Mouse (Mus musculus) ES-Bruce4 (cell line): ENCODE results near the gene Dirc2. TPM values are rescaled to one million over a fixed set of nuclear protein-coding genes. Genes with fewer than 3 reads are reported as not detected.

Experiments
- H3K27ac ChIP-seq: 2 replicates; pipeline ENCODE4 v1.5.1; 2012; ENCODE audit warnings: low read length, inconsistent platforms; ENCODE audit not compliant: insufficient read depth
- H3K27me3 ChIP-seq: 2 replicates; pipeline ENCODE4 v1.6.1; 2012; ENCODE audit warnings: mild to moderate bottlenecking, low read length, inconsistent platforms; ENCODE audit not compliant: control insufficient read depth, poor library complexity, insufficient read depth, severe bottlenecking
- H3K36me3 ChIP-seq: 2 replicates; pipeline ENCODE4 v1.6.1; 2012; ENCODE audit warnings: inconsistent platforms, mild to moderate bottlenecking, low read length, moderate library complexity; ENCODE audit not compliant: control insufficient read depth, poor library complexity, insufficient read depth, severe bottlenecking
- H3K4me1 ChIP-seq: one replicate; pipeline ENCODE4 v1.8.1; 2011; ENCODE audit warnings: low read length; ENCODE audit not compliant: control insufficient read depth, insufficient read depth
- H3K4me3 ChIP-seq: 2 replicates; pipeline ENCODE4 v1.5.1; 2011; ENCODE audit warnings: low read depth, mild to moderate bottlenecking, low read length
- H3K9ac ChIP-seq: 2 replicates; pipeline ENCODE4 v1.6.1; 2012; ENCODE audit warnings: low read depth, mild to moderate bottlenecking, inconsistent platforms; ENCODE audit not compliant: poor library complexity, severe bottlenecking
- H3K9me3 ChIP-seq: replicated peaks from 2 replicates; pipeline ENCODE4 v1.6.1; 2012; ENCODE audit warnings: mild to moderate bottlenecking, low read length, inconsistent platforms; ENCODE audit not compliant: control insufficient read depth, poor library complexity, insufficient read depth, severe bottlenecking
- CTCF ChIP-seq: IDR thresholded peaks from one replicate; pipeline ENCODE4 v1.8.1; 2011; ENCODE audit warnings: low read depth, low read length
- EP300 ChIP-seq: IDR thresholded peaks from 2 replicates; pipeline ENCODE4 v1.6.1; 2011; ENCODE audit warnings: low read depth, low read length; ENCODE audit not compliant: insufficient read depth
- POLR2A ChIP-seq: IDR thresholded peaks from one replicate; pipeline ENCODE4 v1.8.1; 2011; ENCODE audit warnings: low read length; ENCODE audit not compliant: insufficient read depth
- polyA plus RNA-seq: library from polyadenylated mRNA; stranded (reverse); fragments of >200 nt; gene quantifications from 2 replicates; pipeline ENCODE4 v1.2.4, GENCODE M21; 2011; ENCODE audit warnings: low read depth; ENCODE audit not compliant: missing spikeins, insufficient read depth, insufficient read length

Dirc2 gene
- polyA plus RNA-seq, 1 experiment: 18.5 TPM

DNA sequence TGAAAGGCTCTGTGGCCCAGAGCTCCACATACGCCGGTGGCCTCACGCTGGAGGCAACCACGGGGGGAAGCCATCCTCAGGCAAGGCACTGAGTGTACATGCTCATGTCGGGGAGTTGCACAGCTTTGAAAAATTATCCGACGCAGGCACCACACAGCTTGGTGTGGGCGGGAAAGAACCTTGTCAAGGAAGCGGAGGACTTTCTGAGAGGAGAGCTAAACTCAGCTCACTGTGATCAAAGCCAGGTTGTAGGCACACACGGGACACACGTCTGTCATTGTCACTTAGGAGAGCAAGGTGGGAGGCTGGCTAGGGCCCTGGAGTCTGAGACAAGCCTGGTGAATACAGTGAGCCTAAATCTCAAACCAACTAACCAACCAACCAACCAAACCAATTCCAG, 67.3 kb downstream of the Dirc2 start:
- Histone ChIP-seq H3K9ac (no peak overlapping the region), H3K4me3 (no peak overlapping the region), H3K27me3 (no peaks in the 10 kb centered on the region), H3K4me1 (no peaks in the 10 kb centered on the region), H3K27ac (no peak overlapping the region), H3K9me3 (no peaks in the 10 kb centered on the region), H3K36me3 (no peaks in the 10 kb centered on the region)
- TF ChIP-seq POLR2A (no peak), CTCF (no peak), EP300 (no peak)

DNA sequence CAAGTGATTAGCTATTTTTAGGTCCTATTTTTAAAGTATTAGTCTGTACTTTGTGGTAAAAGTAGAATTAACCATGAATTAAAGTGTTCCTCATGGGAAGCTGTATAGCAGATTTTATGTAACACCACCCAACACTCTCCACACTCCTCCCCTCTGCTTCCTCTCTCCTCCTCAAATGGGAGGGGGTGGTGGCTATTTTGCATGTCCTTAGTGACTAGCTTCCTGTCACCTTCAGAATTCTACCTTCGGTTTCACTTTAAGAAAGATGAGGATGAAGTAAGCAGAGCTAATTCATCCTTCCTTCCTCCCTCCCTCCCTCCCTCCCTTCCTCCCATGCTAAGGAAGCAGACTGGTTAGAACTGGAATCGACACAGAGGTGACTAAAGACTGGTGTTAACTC, 73.1 kb downstream of the Dirc2 start:
- H3K9me3 ChIP-seq: no peaks in the 10 kb centered on the region
- no peaks in the 10 kb centered on the region for H3K4me1 ChIP-seq
- H3K36me3 ChIP-seq: no peaks in the 10 kb centered on the region
- H3K4me3 ChIP-seq: no peak overlapping the region
- H3K27me3 ChIP-seq: no peaks in the 10 kb centered on the region
- no peak for TF ChIP-seq EP300
- no peak for TF ChIP-seq CTCF
- TF ChIP-seq POLR2A: no peak
- H3K9ac ChIP-seq: no peak overlapping the region
- H3K27ac ChIP-seq: no peak overlapping the region

DNA sequence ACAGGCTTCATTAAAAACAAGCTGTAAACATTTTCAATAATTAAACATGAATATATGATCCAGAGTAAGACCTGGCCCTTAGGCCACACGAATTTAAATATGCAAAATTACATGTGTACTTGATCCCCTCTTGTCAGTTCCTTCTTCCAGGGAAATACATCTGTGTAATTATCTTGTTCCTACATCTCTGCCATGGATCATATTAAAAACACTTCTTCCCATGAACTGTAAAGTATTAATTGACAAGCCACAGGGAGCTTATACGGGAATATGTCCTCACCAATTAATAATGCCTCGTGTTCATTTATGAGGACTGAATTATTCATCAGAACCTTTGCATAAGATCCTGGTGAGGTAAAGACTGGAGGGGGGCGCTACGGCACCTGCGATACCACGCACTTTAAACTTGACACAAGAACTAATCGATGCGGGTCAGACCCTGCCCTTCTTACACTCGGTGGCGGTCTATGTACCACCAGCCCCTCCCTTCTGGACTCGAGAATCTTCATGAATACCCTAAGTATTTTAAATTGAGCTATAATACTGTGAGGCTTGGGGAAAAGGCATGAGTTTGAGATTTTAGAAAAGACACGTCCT, 74.8 kb downstream of the Dirc2 start:
- Histone ChIP-seq H3K27ac (no peak overlapping the region), H3K36me3 (no peaks in the 10 kb centered on the region), H3K9me3 (no peaks in the 10 kb centered on the region), H3K4me1 (no peaks in the 10 kb centered on the region), H3K9ac (no peak overlapping the region), H3K4me3 (no peak overlapping the region), H3K27me3 (no peaks in the 10 kb centered on the region)
- TF ChIP-seq EP300: no peak
- TF ChIP-seq CTCF: no peak
- no peak for TF ChIP-seq POLR2A

DNA sequence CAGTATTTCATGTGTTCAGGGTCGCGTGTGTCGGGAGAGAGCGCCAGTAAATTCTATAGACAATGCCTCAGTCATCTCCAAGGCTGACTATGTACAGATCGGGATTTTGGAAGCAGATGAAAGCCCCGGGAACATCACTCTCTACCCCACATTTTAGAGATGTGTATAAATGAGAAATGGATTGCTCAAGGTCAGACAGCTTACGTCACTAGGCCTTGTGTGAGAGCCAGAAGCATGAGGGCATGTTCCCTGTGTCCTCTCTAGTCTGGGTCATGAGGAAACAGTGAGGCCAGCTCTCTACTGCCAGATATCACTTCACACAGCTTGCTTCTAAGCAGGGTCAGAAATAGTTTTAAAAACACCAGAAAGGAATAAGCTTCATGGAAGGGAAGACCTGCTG, 77.5 kb downstream of the Dirc2 start:
- Histone ChIP-seq H3K4me1 (no peaks in the 10 kb centered on the region), H3K9me3 (no peaks in the 10 kb centered on the region), H3K27me3 (no peaks in the 10 kb centered on the region), H3K4me3 (no peak overlapping the region), H3K36me3 (no peaks in the 10 kb centered on the region), H3K27ac (no peak overlapping the region), H3K9ac (no peak overlapping the region)
- TF ChIP-seq EP300 (no peak), CTCF (no peak), POLR2A (no peak)

DNA sequence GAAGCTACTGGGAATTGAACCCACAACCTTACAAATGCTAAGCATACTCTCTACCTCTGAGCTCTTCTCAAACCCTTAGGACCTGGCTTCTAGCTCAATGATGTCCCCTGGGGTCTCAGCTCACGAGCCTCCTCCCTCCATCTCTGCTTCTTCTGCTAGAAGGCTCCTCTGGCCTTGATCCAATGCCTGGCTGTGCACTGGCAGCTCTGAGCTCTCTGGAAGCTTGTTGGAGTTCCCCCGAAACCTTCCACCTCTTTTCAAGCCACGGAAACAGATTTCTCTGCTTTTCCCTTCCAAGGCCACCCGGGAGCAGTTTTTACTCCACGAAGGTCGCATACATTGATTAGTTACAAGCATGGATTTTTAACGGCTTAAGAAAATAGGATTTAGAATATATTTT, 82.7 kb downstream of the Dirc2 start:
- Histone ChIP-seq H3K4me1 (peaks cover 1% of the 10 kb centered on the region), H3K4me3 (no peak overlapping the region), H3K9me3 (no peaks in the 10 kb centered on the region), H3K9ac (no peak overlapping the region), H3K27me3 (no peaks in the 10 kb centered on the region), H3K27ac (no peak overlapping the region), H3K36me3 (no peaks in the 10 kb centered on the region)
- TF ChIP-seq POLR2A (no peak), CTCF (no peak), EP300 (no peak)

DNA sequence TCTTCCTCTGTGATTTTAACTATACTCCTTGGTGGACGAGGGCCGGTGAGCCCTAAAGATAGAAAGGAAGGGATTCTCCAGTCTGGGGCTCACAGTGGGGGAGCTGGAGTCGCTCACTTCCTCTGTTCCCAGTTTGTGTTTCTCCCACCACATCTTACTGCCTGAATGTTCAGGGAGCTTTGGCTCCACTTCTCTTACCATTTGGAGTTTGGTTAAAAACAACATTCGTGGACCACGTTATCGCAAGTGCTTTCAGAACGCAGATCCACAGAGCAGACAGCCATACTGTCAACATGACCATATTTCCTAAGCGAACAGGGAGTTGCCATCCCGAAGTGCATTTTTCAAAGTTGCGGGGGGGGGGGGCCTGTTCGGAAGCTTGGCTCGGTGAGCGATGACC, 84.1 kb downstream of the Dirc2 start:
- TF ChIP-seq EP300: no peak
- no peak for TF ChIP-seq POLR2A
- TF ChIP-seq CTCF: no peak
- Histone ChIP-seq H3K4me3 (no peak overlapping the region), H3K27me3 (no peaks in the 10 kb centered on the region), H3K36me3 (no peaks in the 10 kb centered on the region), H3K9ac (no peak overlapping the region), H3K4me1 (peaks cover 2% of the 10 kb centered on the region), H3K9me3 (no peaks in the 10 kb centered on the region), H3K27ac (no peak overlapping the region)
